ENCODE assay signal across 32 mouse cellular contexts in the genomic region with DNA sequence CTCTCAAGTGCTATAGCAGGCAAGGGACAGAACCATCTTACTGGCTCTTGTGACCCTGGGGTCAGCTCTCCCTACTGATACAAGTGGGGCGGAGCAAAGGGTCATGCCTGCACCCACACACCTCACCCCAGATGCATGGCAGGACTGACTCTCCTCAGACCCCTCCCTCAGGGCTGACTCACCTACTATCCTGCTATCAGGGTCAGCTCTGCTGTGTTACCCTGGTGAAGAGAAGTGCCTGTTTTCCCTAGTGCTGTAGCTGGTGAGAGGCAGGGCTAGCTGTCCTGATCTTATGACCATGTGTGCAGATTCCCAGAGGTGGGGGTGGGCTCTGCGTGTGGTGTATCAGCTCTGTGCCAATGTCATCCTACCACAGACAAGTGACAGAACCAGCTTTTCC. TPM values are rescaled to one million over a fixed set of nuclear protein-coding genes. Genes with fewer than 3 reads are reported as not detected.
DNase-seq lines count a peak whose midpoint lies in the region; ATAC-seq lines count a peak whose summit lies in the region.
"Had no signal": no experiment of that assay in that cellular context is flagged by ENCODE, and none has a peak within 500 bp of the region (broad histone marks: within the 10 kb centered on the region; RNA-seq: fewer than 3 reads in every experiment).

No protein-coding gene starts in this region.

- intact Hi-C loops in heart, postnatal 14 days (cut with DNase I): no loop called here

- DNase-seq in heart, postnatal 14 days: no peak
- peak; percentile 20 for DNase-seq in R1 (ENCODE audit: low read depth, low spot score)
- peak; percentile 23 for DNase-seq in ZHBTc4 (ENCODE audit: low read depth, low spot score)
- no peak for DNase-seq in spleen, postnatal 36 days (ENCODE audit: low spot score in 2 of 2)
- no peak for DNase-seq in cerebellum, postnatal 10 days
- DNase-seq: adrenal gland, postnatal 10 days; B cell, adult 2 months; cerebellum, adult 8-10 months; cerebellum, postnatal 36 days; gastrocnemius, adult 2 months; gastrocnemius, postnatal 36 days; heart, adult 18-20 months; heart, postnatal 4 days; kidney, adult 8-10 months; kidney, postnatal 14 days; liver, embryonic 13.5 days; lung, adult 18-20 months; lung, postnatal 4 days; retina, postnatal 1 day; right cerebral cortex, postnatal 14 days had no signal

- no peak overlapping the region for H3K4me2 ChIP-seq in heart, embryonic 11.5 days
- H3K4me2 ChIP-seq: embryonic facial prominence, embryonic 12.5 days; hindbrain, embryonic 13.5 days; limb, embryonic 15.5 days; liver, embryonic 13.5 days; neural tube, embryonic 15.5 days; stomach, embryonic 15.5 days had no signal

- H3K9me3 ChIP-seq in heart, embryonic 11.5 days (replicated peaks; ENCODE audit: control insufficient read depth, low read length): no peaks in the 10 kb centered on the region
- peaks cover 10% of the 10 kb centered on the region for H3K9me3 ChIP-seq in megakaryocyte, embryonic 14.5 days
- H3K9me3 ChIP-seq: embryonic facial prominence, embryonic 12.5 days; hindbrain, embryonic 13.5 days; limb, embryonic 15.5 days; liver, embryonic 13.5 days; neural tube, embryonic 15.5 days; stomach, embryonic 15.5 days had no signal

- ATAC-seq in heart, embryonic 11.5 days (replicated peaks; ENCODE audit: insufficient number of reproducible peaks, low FRiP score, low TSS enrichment): 0 out of 2 replicates have a peak, but pooled peaks have one; percentile 14
- ATAC-seq in megakaryocyte, adult 5-6 weeks (ENCODE audit: poor library complexity, severe bottlenecking): no peak
- ATAC-seq: forebrain, embryonic 14.5 days; intestine, embryonic 16.5 days; lung, postnatal 0 days had no signal

- H3K36me3 ChIP-seq in heart, embryonic 11.5 days (ENCODE audit: control insufficient read depth, insufficient read depth, low read length): no peaks in the 10 kb centered on the region
- H3K36me3 ChIP-seq in megakaryocyte, embryonic 14.5 days (replicated peaks; ENCODE audit: low read length): no peaks in the 10 kb centered on the region
- H3K36me3 ChIP-seq: embryonic facial prominence, embryonic 12.5 days; hindbrain, embryonic 13.5 days; limb, embryonic 15.5 days; liver, embryonic 13.5 days; neural tube, embryonic 15.5 days; stomach, embryonic 15.5 days had no signal

- H3K27ac ChIP-seq in heart, embryonic 11.5 days (ENCODE audit: low read depth, low read length): no peak overlapping the region
- H3K27ac ChIP-seq: embryonic facial prominence, embryonic 12.5 days; gastrocnemius, adult 2 months; hindbrain, embryonic 13.5 days; limb, embryonic 15.5 days; liver, embryonic 13.5 days; neural tube, embryonic 15.5 days; stomach, embryonic 15.5 days had no signal

- no peaks in the 10 kb centered on the region for H3K27me3 ChIP-seq in heart, embryonic 11.5 days (ENCODE audit: control insufficient read depth, insufficient read depth, low read length)
- no peaks in the 10 kb centered on the region for H3K27me3 ChIP-seq in megakaryocyte, embryonic 14.5 days (replicated peaks)
- H3K27me3 ChIP-seq: CH12.LX; embryonic facial prominence, embryonic 12.5 days; hindbrain, embryonic 13.5 days; limb, embryonic 15.5 days; liver, embryonic 13.5 days; neural tube, embryonic 15.5 days; stomach, embryonic 15.5 days had no signal

- no peak overlapping the region for H3K9ac ChIP-seq in heart, embryonic 11.5 days (ENCODE audit: low read depth, low read length)
- H3K9ac ChIP-seq: embryonic facial prominence, embryonic 12.5 days; hindbrain, embryonic 13.5 days; limb, embryonic 15.5 days; liver, embryonic 13.5 days; neural tube, embryonic 15.5 days; stomach, embryonic 15.5 days had no signal

- no peak overlapping the region for H3K4me3 ChIP-seq in heart, embryonic 11.5 days (ENCODE audit: low read depth, low read length)
- peak overlapping the region; percentile 16 for H3K4me3 ChIP-seq in megakaryocyte, embryonic 14.5 days (replicated peaks)
- H3K4me3 ChIP-seq: embryonic facial prominence, embryonic 12.5 days; gastrocnemius, adult 2 months; hindbrain, embryonic 13.5 days; limb, embryonic 15.5 days; liver, embryonic 13.5 days; neural tube, embryonic 15.5 days; stomach, embryonic 15.5 days had no signal

- no peaks in the 10 kb centered on the region; the same call in 1 of the 2 replicates for H3K4me1 ChIP-seq in heart, embryonic 11.5 days (ENCODE audit: control insufficient read depth, insufficient read depth, low read length)
- H3K4me1 ChIP-seq in megakaryocyte, embryonic 14.5 days: no peaks in the 10 kb centered on the region
- H3K4me1 ChIP-seq: embryonic facial prominence, embryonic 12.5 days; hindbrain, embryonic 13.5 days; limb, embryonic 15.5 days; liver, embryonic 13.5 days; neural tube, embryonic 15.5 days; stomach, embryonic 15.5 days had no signal

- 68% methylated on average over 2 of the region's 2 CpGs for WGBS in heart, embryonic 11.5 days (ENCODE audit: insufficient replicate concordance)

RNA-seq across cellular contexts. Expression of gene Mme, which starts 30.8 kb away (rescaled TPM):
- 10.8 and 11.5 TPM in 2 replicates for polyA plus RNA-seq in heart, embryonic 11.5 days (2014; fragmentation: Nextera tagmentation; extraction: Ambion mirVana)
- 10 to 100 TPM; 10.2 to 11.9 TPM for total RNA-seq in heart, postnatal 14 days (2021)
- not detected in 2 replicates for polyA plus RNA-seq in megakaryocyte, embryonic 14.5 days (2012; ENCODE audit: insufficient read depth, low replicate concordance)
- total RNA-seq in megakaryocyte, adult 5-6 weeks (2015): 0.05 and 0.20 TPM in 2 replicates
- 0.33 and 2.2 TPM in 2 replicates for total RNA-seq in megakaryocyte, adult 5-6 weeks (2017)
- total RNA-seq: CH12.LX had no signal

Comparison
In these comparisons a context has a peak if more than half of its experiments do, and no peak if none do; other contexts are left out.
1. DNase-seq: peak in R1 (single experiment) and ZHBTc4 (single experiment); none in heart, postnatal 14 days (0 of 2), spleen, postnatal 36 days (0 of 2) and cerebellum, postnatal 10 days (0 of 2).